Mouse (Mus musculus): ENCODE measurements at regions not wholly inside any gene's neighbourhood (a gene's known extent, or its start where the extent isn't known, plus 50 kb on each side); places are given as distances from the start of the nearest gene placed in this dataset.

- H3K4me3 ChIP-seq (ENCODE audit: low read depth, low read length) = no peak overlapping the region
- no peaks in the 10 kb centered on the region for H3K9me3 ChIP-seq (ENCODE audit: control insufficient read depth, low read depth, low read length)
- ATAC-seq (ENCODE audit: insufficient number of reproducible peaks, insufficient read depth, low FRiP score, low read depth) = no peak
- 79% methylated on average over 6 of the region's 6 CpGs for whole genome bisulfite sequencing
- H3K4me1 ChIP-seq (ENCODE audit: control insufficient read depth, insufficient read depth, low read length) = no peaks in the 10 kb centered on the region
- no peak overlapping the region for H3K27ac ChIP-seq (ENCODE audit: low read length)
- no peak overlapping the region for H3K9ac ChIP-seq (replicated peaks; ENCODE audit: low read depth, low read length)
- H3K4me2 ChIP-seq (replicated peaks; ENCODE audit: low read depth, low read length) = no peak overlapping the region
- H3K27me3 ChIP-seq (ENCODE audit: control insufficient read depth, insufficient read depth, low read length) = no peaks in the 10 kb centered on the region
- no peaks in the 10 kb centered on the region for H3K36me3 ChIP-seq (ENCODE audit: control insufficient read depth, insufficient read depth, low read length)
Measured at GRCm38 (mm10) chr5:116894575-116894974, 221.3 kb downstream of the Suds3 start.

- H3K27me3 ChIP-seq (ENCODE audit: control insufficient read depth, insufficient read depth, low read length) = no peaks in the 10 kb centered on the region
- no peak overlapping the region for H3K4me2 ChIP-seq (replicated peaks; ENCODE audit: low read depth, low read length)
- H3K4me1 ChIP-seq (ENCODE audit: control insufficient read depth, insufficient read depth, low read length) = no peaks in the 10 kb centered on the region
- no peak for ATAC-seq (ENCODE audit: insufficient number of reproducible peaks, insufficient read depth, low FRiP score, low read depth)
- H3K27ac ChIP-seq (ENCODE audit: low read length) = no peak overlapping the region
- H3K4me3 ChIP-seq (ENCODE audit: low read depth, low read length) = no peak overlapping the region
- no peak overlapping the region for H3K9ac ChIP-seq (replicated peaks; ENCODE audit: low read depth, low read length)
- no peaks in the 10 kb centered on the region for H3K36me3 ChIP-seq (ENCODE audit: control insufficient read depth, insufficient read depth, low read length)
- WGBS = 65% methylated on average over 13 of the region's 13 CpGs
- no peaks in the 10 kb centered on the region for H3K9me3 ChIP-seq (ENCODE audit: control insufficient read depth, low read depth, low read length)
Measured at GRCm38 (mm10) chr5:116892877-116893276, 223.0 kb downstream of the Suds3 start.

GRCm38 (mm10) chr5:116889224-116889623, 226.7 kb downstream of the Suds3 start:
- H3K27me3 ChIP-seq (ENCODE audit: control insufficient read depth, insufficient read depth, low read length) = no peaks in the 10 kb centered on the region
- no peak overlapping the region for H3K4me3 ChIP-seq (ENCODE audit: low read depth, low read length)
- H3K4me1 ChIP-seq (ENCODE audit: control insufficient read depth, insufficient read depth, low read length) = no peaks in the 10 kb centered on the region
- H3K4me2 ChIP-seq (replicated peaks; ENCODE audit: low read depth, low read length) = no peak overlapping the region
- no peak overlapping the region for H3K9ac ChIP-seq (replicated peaks; ENCODE audit: low read depth, low read length)
- no peak overlapping the region for H3K27ac ChIP-seq (ENCODE audit: low read length)
- 76% methylated on average over 12 of the region's 12 CpGs for WGBS
- H3K36me3 ChIP-seq (ENCODE audit: control insufficient read depth, insufficient read depth, low read length) = no peaks in the 10 kb centered on the region
- ATAC-seq (ENCODE audit: insufficient number of reproducible peaks, insufficient read depth, low FRiP score, low read depth) = no peak
- no peaks in the 10 kb centered on the region for H3K9me3 ChIP-seq (ENCODE audit: control insufficient read depth, low read depth, low read length)

- H3K9ac ChIP-seq (replicated peaks; ENCODE audit: low read depth, low read length) = no peak overlapping the region
- no peak overlapping the region for H3K27ac ChIP-seq (ENCODE audit: low read length)
- H3K4me1 ChIP-seq (ENCODE audit: control insufficient read depth, insufficient read depth, low read length) = no peaks in the 10 kb centered on the region
- no peaks in the 10 kb centered on the region for H3K27me3 ChIP-seq (ENCODE audit: control insufficient read depth, insufficient read depth, low read length)
- H3K4me3 ChIP-seq (ENCODE audit: low read depth, low read length) = no peak overlapping the region
- no peak overlapping the region for H3K4me2 ChIP-seq (replicated peaks; ENCODE audit: low read depth, low read length)
- no peaks in the 10 kb centered on the region for H3K9me3 ChIP-seq (ENCODE audit: control insufficient read depth, low read depth, low read length)
- WGBS = 54% methylated on average over 23 of the region's 23 CpGs
- H3K36me3 ChIP-seq (ENCODE audit: control insufficient read depth, insufficient read depth, low read length) = no peaks in the 10 kb centered on the region
- no peak for ATAC-seq (ENCODE audit: insufficient number of reproducible peaks, insufficient read depth, low FRiP score, low read depth)
Measured at GRCm38 (mm10) chr5:116886181-116887136, 229.5 kb downstream of the Suds3 start.

GRCm38 (mm10) chr5:116879761-116880160, 236.2 kb downstream of the Suds3 start:
- no peak overlapping the region for H3K27ac ChIP-seq (ENCODE audit: low read length)
- no peak overlapping the region for H3K4me2 ChIP-seq (replicated peaks; ENCODE audit: low read depth, low read length)
- H3K4me3 ChIP-seq (ENCODE audit: low read depth, low read length) = no peak overlapping the region
- WGBS = 78% methylated on average over 2 of the region's 2 CpGs
- H3K36me3 ChIP-seq (ENCODE audit: control insufficient read depth, insufficient read depth, low read length) = no peaks in the 10 kb centered on the region
- no peaks in the 10 kb centered on the region for H3K27me3 ChIP-seq (ENCODE audit: control insufficient read depth, insufficient read depth, low read length)
- H3K9me3 ChIP-seq (ENCODE audit: control insufficient read depth, low read depth, low read length) = no peaks in the 10 kb centered on the region
- H3K4me1 ChIP-seq (ENCODE audit: control insufficient read depth, insufficient read depth, low read length) = no peaks in the 10 kb centered on the region
- no peak for ATAC-seq (ENCODE audit: insufficient number of reproducible peaks, insufficient read depth, low FRiP score, low read depth)
- no peak overlapping the region for H3K9ac ChIP-seq (replicated peaks; ENCODE audit: low read depth, low read length)

GRCm38 (mm10) chr5:116874941-116875340, 241.0 kb downstream of the Suds3 start:
- 80% methylated on average over 2 of the region's 2 CpGs for WGBS
- Histone ChIP-seq H3K4me1 (ENCODE audit: control insufficient read depth, insufficient read depth, low read length) (no peaks in the 10 kb centered on the region), H3K9ac (replicated peaks; ENCODE audit: low read depth, low read length) (no peak overlapping the region)

GRCm38 (mm10) chr5:116868115-116868514, 247.8 kb downstream of the Suds3 start:
- 75% methylated on average over 5 of the region's 5 CpGs for WGBS
- no peaks in the 10 kb centered on the region for H3K4me1 ChIP-seq (ENCODE audit: control insufficient read depth, insufficient read depth, low read length)
- ATAC-seq (ENCODE audit: insufficient number of reproducible peaks, insufficient read depth, low FRiP score, low read depth) = no peak
- H3K4me3 ChIP-seq (ENCODE audit: low read depth, low read length) = no peak overlapping the region
- H3K4me2 ChIP-seq (replicated peaks; ENCODE audit: low read depth, low read length) = no peak overlapping the region
- H3K27me3 ChIP-seq (ENCODE audit: control insufficient read depth, insufficient read depth, low read length) = no peaks in the 10 kb centered on the region
- H3K9ac ChIP-seq (replicated peaks; ENCODE audit: low read depth, low read length) = no peak overlapping the region
- no peaks in the 10 kb centered on the region for H3K36me3 ChIP-seq (ENCODE audit: control insufficient read depth, insufficient read depth, low read length)
- H3K27ac ChIP-seq (ENCODE audit: low read length) = no peak overlapping the region
- no peaks in the 10 kb centered on the region for H3K9me3 ChIP-seq (ENCODE audit: control insufficient read depth, low read depth, low read length)

More at GRCm38 (mm10) chr5:116874941-116875340, 241.0 kb downstream of the Suds3 start:
- Histone ChIP-seq H3K27me3 (ENCODE audit: control insufficient read depth, insufficient read depth, low read length) (no peaks in the 10 kb centered on the region), H3K36me3 (ENCODE audit: control insufficient read depth, insufficient read depth, low read length) (no peaks in the 10 kb centered on the region), H3K9me3 (ENCODE audit: control insufficient read depth, low read depth, low read length) (no peaks in the 10 kb centered on the region), H3K4me2 (replicated peaks; ENCODE audit: low read depth, low read length) (no peak overlapping the region), H3K4me3 (ENCODE audit: low read depth, low read length) (no peak overlapping the region), H3K27ac (ENCODE audit: low read length) (no peak overlapping the region)
- ATAC-seq (ENCODE audit: insufficient number of reproducible peaks, insufficient read depth, low FRiP score, low read depth) = no peak

- Histone ChIP-seq H3K27me3 (ENCODE audit: control insufficient read depth, insufficient read depth, low read length) (no peaks in the 10 kb centered on the region), H3K27ac (ENCODE audit: low read length) (no peak overlapping the region), H3K4me1 (ENCODE audit: control insufficient read depth, insufficient read depth, low read length) (no peaks in the 10 kb centered on the region), H3K36me3 (ENCODE audit: control insufficient read depth, insufficient read depth, low read length) (no peaks in the 10 kb centered on the region), H3K9ac (replicated peaks; ENCODE audit: low read depth, low read length) (no peak overlapping the region), H3K9me3 (ENCODE audit: control insufficient read depth, low read depth, low read length) (no peaks in the 10 kb centered on the region), H3K4me2 (replicated peaks; ENCODE audit: low read depth, low read length) (no peak overlapping the region), H3K4me3 (ENCODE audit: low read depth, low read length) (no peak overlapping the region)
- WGBS = 84% methylated on average over 11 of the region's 11 CpGs
- no peak for ATAC-seq (ENCODE audit: insufficient number of reproducible peaks, insufficient read depth, low FRiP score, low read depth)
Measured at GRCm38 (mm10) chr5:116864275-116864674, 251.6 kb downstream of the Suds3 start.

Data from stomach, embryonic 14.5 days (tissue).